Mouse (Mus musculus) kidney, postnatal 0 days (tissue): ENCODE measurements around the gene Myo6. TPM values are rescaled to one million over a fixed set of nuclear protein-coding genes. Genes with fewer than 3 reads are reported as not detected.

ENCODE experiments used
- ATAC-seq: fragments of 200-750 bp; cut with Nextera tagmentation; replicated peaks from 2 replicates; pipeline ENCODE4 v1.8.0; 2017; ENCODE audit warnings: low read depth, moderate number of reproducible peaks, moderate TSS enrichment, moderate library complexity; ENCODE audit not compliant: low FRiP score
- DNase-seq: peaks from one replicate; pipeline ENCODE4 v3.0.0-alpha.2; 2016; ENCODE audit warnings: low spot score
- H3K27ac ChIP-seq: fragments of 300-500 bp; sonication (generic); 2 replicates; pipeline ENCODE4 v1.5.1; 2014; ENCODE audit warnings: mild to moderate bottlenecking
- H3K27me3 ChIP-seq: fragments of 300-500 bp; sonication (generic); 2 replicates; pipeline ENCODE4 v1.6.1; 2014; ENCODE audit warnings: low read length, mixed read lengths; ENCODE audit not compliant: insufficient read depth
- H3K36me3 ChIP-seq: fragments of 300-500 bp; sonication (generic); 2 replicates; pipeline ENCODE4 v1.6.1; 2014; ENCODE audit warnings: low read length, mixed read lengths; ENCODE audit not compliant: insufficient read depth
- H3K4me1 ChIP-seq: fragments of 300-500 bp; sonication (generic); replicated peaks from 2 replicates; pipeline ENCODE4 v1.6.1; 2014; ENCODE audit warnings: antibody characterized with exemption, low read length, mixed read lengths; ENCODE audit not compliant: insufficient read depth
- H3K4me2 ChIP-seq: fragments of 300-500 bp; sonication (generic); 2 replicates; pipeline ENCODE4 v1.6.1; 2014; ENCODE audit warnings: mild to moderate bottlenecking, low read length, moderate library complexity, mixed read lengths
- H3K4me3 ChIP-seq: fragments of 300-500 bp; sonication (generic); replicated peaks from 2 replicates; pipeline ENCODE4 v1.5.1; 2014; ENCODE audit warnings: low read depth, low read length
- H3K9ac ChIP-seq: fragments of 300-500 bp; sonication (generic); 2 replicates; pipeline ENCODE4 v1.6.1; 2014; ENCODE audit warnings: low read depth, low read length
- H3K9me3 ChIP-seq: fragments of 300-500 bp; sonication (generic); replicated peaks from 2 replicates; pipeline ENCODE4 v1.6.1; 2016; ENCODE audit warnings: low read length, inconsistent platforms, mixed read lengths
- CTCF ChIP-seq: IDR thresholded peaks from 2 replicates; pipeline ENCODE4 v1.5.1; 2016; ENCODE audit warnings: antibody characterized with exemption, low read depth, mild to moderate bottlenecking, moderate library complexity
- WGBS: fragments of 180-500 bp; shearing (Covaris S2); extraction: QIAGEN DNeasy Blood & Tissue Kit; methylation state at CpG from one replicate; pipeline ENCODE4 v1.1.7; 2014; 5-methylcytosine and 5-hydroxymethylcytosine counted together
- polyA plus RNA-seq: library from polyadenylated mRNA; unstranded; fragments of >200 nt; fragmentation: Nextera tagmentation; extraction: Ambion mirVana; gene quantifications from 2 replicates; pipeline ENCODE4 v1.2.1, GENCODE M21; 2015

Myo6 gene
- polyA plus RNA-seq, 1 experiment from 2014 or later: 51.0 TPM

- DNase-seq: no peak
- no peaks in the 10 kb centered on the region for H3K27me3 ChIP-seq
- no peak for TF ChIP-seq CTCF
- H3K4me2 ChIP-seq: no peak overlapping the region
- WGBS: 73% methylated on average over 4 of the region's 4 CpGs
- H3K36me3 ChIP-seq: no peaks in the 10 kb centered on the region
- H3K4me3 ChIP-seq: no peak overlapping the region
- H3K9ac ChIP-seq: no peak overlapping the region
- no peak for ATAC-seq
- no peak overlapping the region for H3K27ac ChIP-seq
- no peaks in the 10 kb centered on the region for H3K4me1 ChIP-seq
- no peaks in the 10 kb centered on the region for H3K9me3 ChIP-seq
Measured at GRCm38 (mm10) chr9:80179688-80180087, 14.9 kb downstream of the Myo6 start.

GRCm38 (mm10) chr9:80180771-80181170, 15.9 kb downstream of the Myo6 start:
- Histone ChIP-seq H3K36me3 (no peaks in the 10 kb centered on the region), H3K4me2 (no peak overlapping the region), H3K4me1 (no peaks in the 10 kb centered on the region), H3K9me3 (no peaks in the 10 kb centered on the region), H3K4me3 (no peak overlapping the region), H3K9ac (no peak overlapping the region), H3K27ac (no peak overlapping the region), H3K27me3 (no peaks in the 10 kb centered on the region)
- ATAC-seq (no peak), DNase-seq (no peak)
- no peak for TF ChIP-seq CTCF
- WGBS: 82% methylated on average over 5 of the region's 5 CpGs

GRCm38 (mm10) chr9:80181692-80182091, 16.9 kb downstream of the Myo6 start:
- Histone ChIP-seq H3K4me1 (no peaks in the 10 kb centered on the region), H3K27ac (no peak overlapping the region), H3K9me3 (no peaks in the 10 kb centered on the region), H3K9ac (no peak overlapping the region), H3K4me2 (no peak overlapping the region), H3K36me3 (no peaks in the 10 kb centered on the region), H3K4me3 (no peak overlapping the region), H3K27me3 (no peaks in the 10 kb centered on the region)
- DNase-seq (no peak), ATAC-seq (no peak)
- TF ChIP-seq CTCF: no peak
- WGBS: 91% methylated on average over 1 of the region's 1 CpGs

GRCm38 (mm10) chr9:80184138-80184537, 19.3 kb downstream of the Myo6 start:
- Histone ChIP-seq H3K9ac (no peak overlapping the region), H3K27ac (no peak overlapping the region), H3K4me1 (no peaks in the 10 kb centered on the region), H3K9me3 (no peaks in the 10 kb centered on the region), H3K36me3 (no peaks in the 10 kb centered on the region), H3K27me3 (no peaks in the 10 kb centered on the region), H3K4me3 (no peak overlapping the region), H3K4me2 (no peak overlapping the region)
- no peak for ATAC-seq
- no peak for TF ChIP-seq CTCF
- 74% methylated on average over 5 of the region's 5 CpGs for WGBS
- no peak for DNase-seq

GRCm38 (mm10) chr9:80185737-80186136, 20.9 kb downstream of the Myo6 start:
- 59% methylated on average over 3 of the region's 3 CpGs for WGBS
- H3K9me3 ChIP-seq: no peaks in the 10 kb centered on the region
- ATAC-seq (no peak), DNase-seq (no peak)
- H3K4me2 ChIP-seq: no peak overlapping the region
- no peaks in the 10 kb centered on the region for H3K27me3 ChIP-seq
- H3K9ac ChIP-seq: no peak overlapping the region
- no peak overlapping the region for H3K4me3 ChIP-seq
- TF ChIP-seq CTCF: no peak
- no peaks in the 10 kb centered on the region for H3K36me3 ChIP-seq
- H3K4me1 ChIP-seq: no peaks in the 10 kb centered on the region
- H3K27ac ChIP-seq: no peak overlapping the region

- DNase-seq (no peak), ATAC-seq (no peak)
- TF ChIP-seq CTCF: no peak
- no peaks in the 10 kb centered on the region for H3K27me3 ChIP-seq
- no peak overlapping the region for H3K4me2 ChIP-seq
- H3K9me3 ChIP-seq: no peaks in the 10 kb centered on the region
- H3K36me3 ChIP-seq: no peaks in the 10 kb centered on the region
- H3K9ac ChIP-seq: no peak overlapping the region
- H3K4me3 ChIP-seq: no peak overlapping the region
- H3K4me1 ChIP-seq: no peaks in the 10 kb centered on the region
- WGBS: 97% methylated on average over 8 of the region's 8 CpGs
- no peak overlapping the region for H3K27ac ChIP-seq
Measured at GRCm38 (mm10) chr9:80186693-80187092, 21.9 kb downstream of the Myo6 start.

- H3K9ac ChIP-seq: no peak overlapping the region
- H3K27me3 ChIP-seq: no peaks in the 10 kb centered on the region
- no peak for TF ChIP-seq CTCF
- H3K9me3 ChIP-seq: no peaks in the 10 kb centered on the region
- H3K4me3 ChIP-seq: no peak overlapping the region
- WGBS: 52% methylated on average over 5 of the region's 5 CpGs
- no peak for DNase-seq
- no peak overlapping the region for H3K4me2 ChIP-seq
- H3K36me3 ChIP-seq: no peaks in the 10 kb centered on the region
- H3K4me1 ChIP-seq: no peaks in the 10 kb centered on the region
- no peak for ATAC-seq
- H3K27ac ChIP-seq: no peak overlapping the region
Measured at GRCm38 (mm10) chr9:80188324-80188893, 23.6 kb downstream of the Myo6 start.
